Mouse (Mus musculus) layer of hippocampus, adult 6 months (tissue): ENCODE results near the gene Gm21094. TPM values are rescaled to one million over a fixed set of nuclear protein-coding genes. Genes with fewer than 3 reads are reported as not detected.

Experiments
- long read RNA-seq, 2 experiments: library from polyadenylated mRNA; unstranded; transcript quantifications; one replicate each; pipeline ENCODE4 v2.0.0; 2019 to 2020
- polyA plus RNA-seq: library from polyadenylated mRNA; unstranded; fragments of <200 nt; fragmentation: Nextera tagmentation; gene quantifications from 2 replicates; pipeline ENCODE4 v1.2.3, GENCODE M21; 2021

Gm21094 gene
- polyA plus RNA-seq: not detected in 2 replicates
- long read RNA-seq, experiment 1: 0 reads
- long read RNA-seq, experiment 2: 0 reads

GRCm38 (mm10) chrY:32620343-32620742 lies at the start of gene Gm21094:
Gene Gm21094, minus strand, starts transcription at chrY:32620443.

